Mouse (Mus musculus): ENCODE data around the gene Casz1. TPM values are rescaled to one million over a fixed set of nuclear protein-coding genes. Genes with fewer than 3 reads are reported as not detected.

The Casz1 gene
- polyA plus RNA-seq, 1 experiment from 2014 or later = 4.9 TPM

GRCm38 (mm10) chr4:148820171-148820570 lies 15.9 kb downstream of the Casz1 start:
- H3K4me3 ChIP-seq (ENCODE audit: low read depth, low read length) = no peak overlapping the region
- peaks cover 5% of the 10 kb centered on the region; the same call in 1 of the 2 replicates for H3K27me3 ChIP-seq (ENCODE audit: control insufficient read depth, insufficient read depth, low read length)
- WGBS = 68% methylated on average over 13 of the region's 13 CpGs
- no peaks in the 10 kb centered on the region for H3K36me3 ChIP-seq (ENCODE audit: control insufficient read depth, insufficient read depth, low read length)
- DNase-seq (ENCODE audit: low spot score) (no peak), ATAC-seq (ENCODE audit: insufficient read depth, low FRiP score, low TSS enrichment) (no peak)
- H3K27ac ChIP-seq (ENCODE audit: low read depth, low read length) = no peak overlapping the region
- no peak overlapping the region for H3K4me2 ChIP-seq (ENCODE audit: low read depth)
- no peaks in the 10 kb centered on the region for H3K9me3 ChIP-seq (ENCODE audit: control insufficient read depth, low read length)
- H3K9ac ChIP-seq (ENCODE audit: low read length) = no peak overlapping the region
- H3K4me1 ChIP-seq (ENCODE audit: control insufficient read depth, insufficient read depth, low read length) = peaks cover 11% of the 10 kb centered on the region

- ATAC-seq (ENCODE audit: insufficient read depth, low FRiP score, low TSS enrichment) = no peak
- WGBS = 81% methylated on average over 8 of the region's 8 CpGs
Observed at GRCm38 (mm10) chr4:148823281-148823680, 19.1 kb downstream of the Casz1 start.

GRCm38 (mm10) chr4:148830350-148830749 lies 26.1 kb downstream of the Casz1 start:
- Histone ChIP-seq H3K27ac (ENCODE audit: low read depth, low read length) (no peak overlapping the region), H3K9ac (ENCODE audit: low read length) (no peak overlapping the region), H3K4me2 (ENCODE audit: low read depth) (no peak overlapping the region), H3K4me3 (ENCODE audit: low read depth, low read length) (no peak overlapping the region), H3K9me3 (ENCODE audit: control insufficient read depth, low read length) (no peaks in the 10 kb centered on the region), H3K27me3 (ENCODE audit: control insufficient read depth, insufficient read depth, low read length) (no peaks in the 10 kb centered on the region), H3K4me1 (ENCODE audit: control insufficient read depth, insufficient read depth, low read length) (peaks cover 3% of the 10 kb centered on the region; the same call in 1 of the 2 replicates), H3K36me3 (ENCODE audit: control insufficient read depth, insufficient read depth, low read length) (no peaks in the 10 kb centered on the region)
- 49% methylated on average over 7 of the region's 7 CpGs for WGBS
- no peak for DNase-seq (ENCODE audit: low spot score)
- peak; percentile 81 for ATAC-seq (ENCODE audit: insufficient read depth, low FRiP score, low TSS enrichment)

More at GRCm38 (mm10) chr4:148823281-148823680, 19.1 kb downstream of the Casz1 start:
- H3K27ac ChIP-seq (ENCODE audit: low read depth, low read length) = no peak overlapping the region
- no peaks in the 10 kb centered on the region for H3K9me3 ChIP-seq (ENCODE audit: control insufficient read depth, low read length)
- no peak overlapping the region for H3K4me3 ChIP-seq (ENCODE audit: low read depth, low read length)
- H3K27me3 ChIP-seq (ENCODE audit: control insufficient read depth, insufficient read depth, low read length) = no peaks in the 10 kb centered on the region
- H3K4me1 ChIP-seq (ENCODE audit: control insufficient read depth, insufficient read depth, low read length) = peaks cover 5% of the 10 kb centered on the region; the same call in 1 of the 2 replicates
- no peak for DNase-seq (ENCODE audit: low spot score)
- H3K36me3 ChIP-seq (ENCODE audit: control insufficient read depth, insufficient read depth, low read length) = no peaks in the 10 kb centered on the region
- H3K4me2 ChIP-seq (ENCODE audit: low read depth) = no peak overlapping the region
- no peak overlapping the region for H3K9ac ChIP-seq (ENCODE audit: low read length)

- Histone ChIP-seq H3K9me3 (ENCODE audit: control insufficient read depth, low read length) (no peaks in the 10 kb centered on the region), H3K27me3 (ENCODE audit: control insufficient read depth, insufficient read depth, low read length) (no peaks in the 10 kb centered on the region)
- no peak for ATAC-seq (ENCODE audit: insufficient read depth, low FRiP score, low TSS enrichment)
Observed at GRCm38 (mm10) chr4:148833245-148833990, 29.2 kb downstream of the Casz1 start.

GRCm38 (mm10) chr4:148836391-148836790 lies 32.2 kb downstream of the Casz1 start:
- 42% methylated on average over 6 of the region's 6 CpGs for WGBS
- H3K27me3 ChIP-seq (ENCODE audit: control insufficient read depth, insufficient read depth, low read length) = no peaks in the 10 kb centered on the region
- H3K9ac ChIP-seq (ENCODE audit: low read length) = no peak overlapping the region
- H3K36me3 ChIP-seq (ENCODE audit: control insufficient read depth, insufficient read depth, low read length) = no peaks in the 10 kb centered on the region
- no peak for DNase-seq (ENCODE audit: low spot score)
- no peaks in the 10 kb centered on the region for H3K9me3 ChIP-seq (ENCODE audit: control insufficient read depth, low read length)
- no peak overlapping the region for H3K27ac ChIP-seq (ENCODE audit: low read depth, low read length)
- H3K4me1 ChIP-seq (ENCODE audit: control insufficient read depth, insufficient read depth, low read length) = peaks cover 5% of the 10 kb centered on the region
- H3K4me2 ChIP-seq (ENCODE audit: low read depth) = no peak overlapping the region
- ATAC-seq (ENCODE audit: insufficient read depth, low FRiP score, low TSS enrichment) = no peak
- no peak overlapping the region for H3K4me3 ChIP-seq (ENCODE audit: low read depth, low read length)

More at GRCm38 (mm10) chr4:148833245-148833990, 29.2 kb downstream of the Casz1 start:
- no peak for DNase-seq (ENCODE audit: low spot score)
- H3K4me3 ChIP-seq (ENCODE audit: low read depth, low read length) = no peak overlapping the region
- no peak overlapping the region for H3K4me2 ChIP-seq (ENCODE audit: low read depth)
- no peak overlapping the region for H3K9ac ChIP-seq (ENCODE audit: low read length)
- no peaks in the 10 kb centered on the region for H3K36me3 ChIP-seq (ENCODE audit: control insufficient read depth, insufficient read depth, low read length)
- peaks cover 5% of the 10 kb centered on the region for H3K4me1 ChIP-seq (ENCODE audit: control insufficient read depth, insufficient read depth, low read length)
- H3K27ac ChIP-seq (ENCODE audit: low read depth, low read length) = no peak overlapping the region
- WGBS = 82% methylated on average over 21 of the region's 21 CpGs

GRCm38 (mm10) chr4:148837046-148837445 lies 32.8 kb downstream of the Casz1 start:
- DNase-seq (ENCODE audit: low spot score) = no peak
- H3K27ac ChIP-seq (ENCODE audit: low read depth, low read length) = no peak overlapping the region

GRCm38 (mm10) chr4:148837644-148838043 lies 33.4 kb downstream of the Casz1 start:
- H3K4me3 ChIP-seq (ENCODE audit: low read depth, low read length) = no peak overlapping the region
- no peak overlapping the region for H3K9ac ChIP-seq (ENCODE audit: low read length)
- peaks cover 5% of the 10 kb centered on the region for H3K4me1 ChIP-seq (ENCODE audit: control insufficient read depth, insufficient read depth, low read length)
- ATAC-seq (ENCODE audit: insufficient read depth, low FRiP score, low TSS enrichment) (no peak), DNase-seq (ENCODE audit: low spot score) (no peak)
- no peak overlapping the region for H3K4me2 ChIP-seq (ENCODE audit: low read depth)
- WGBS = 80% methylated on average over 6 of the region's 6 CpGs
- no peak overlapping the region for H3K27ac ChIP-seq (ENCODE audit: low read depth, low read length)
- H3K9me3 ChIP-seq (ENCODE audit: control insufficient read depth, low read length) = no peaks in the 10 kb centered on the region
- no peaks in the 10 kb centered on the region for H3K27me3 ChIP-seq (ENCODE audit: control insufficient read depth, insufficient read depth, low read length)
- no peaks in the 10 kb centered on the region for H3K36me3 ChIP-seq (ENCODE audit: control insufficient read depth, insufficient read depth, low read length)

More at GRCm38 (mm10) chr4:148837046-148837445, 32.8 kb downstream of the Casz1 start:
- no peak for ATAC-seq (ENCODE audit: insufficient read depth, low FRiP score, low TSS enrichment)
- Histone ChIP-seq H3K4me3 (ENCODE audit: low read depth, low read length) (no peak overlapping the region), H3K9me3 (ENCODE audit: control insufficient read depth, low read length) (no peaks in the 10 kb centered on the region), H3K9ac (ENCODE audit: low read length) (no peak overlapping the region), H3K4me1 (ENCODE audit: control insufficient read depth, insufficient read depth, low read length) (peaks cover 5% of the 10 kb centered on the region), H3K27me3 (ENCODE audit: control insufficient read depth, insufficient read depth, low read length) (no peaks in the 10 kb centered on the region), H3K4me2 (ENCODE audit: low read depth) (no peak overlapping the region), H3K36me3 (ENCODE audit: control insufficient read depth, insufficient read depth, low read length) (no peaks in the 10 kb centered on the region)
- 54% methylated on average over 9 of the region's 9 CpGs for WGBS

GRCm38 (mm10) chr4:148842302-148842701 lies 38.1 kb downstream of the Casz1 start:
- no peak overlapping the region for H3K27ac ChIP-seq (ENCODE audit: low read depth, low read length)
- ATAC-seq (ENCODE audit: insufficient read depth, low FRiP score, low TSS enrichment) (no peak), DNase-seq (ENCODE audit: low spot score) (no peak)
- H3K27me3 ChIP-seq (ENCODE audit: control insufficient read depth, insufficient read depth, low read length) = no peaks in the 10 kb centered on the region
- no peak overlapping the region for H3K9ac ChIP-seq (ENCODE audit: low read length)
- peaks cover under 1% of the 10 kb centered on the region; the same call in 1 of the 2 replicates for H3K4me1 ChIP-seq (ENCODE audit: control insufficient read depth, insufficient read depth, low read length)
- H3K36me3 ChIP-seq (ENCODE audit: control insufficient read depth, insufficient read depth, low read length) = no peaks in the 10 kb centered on the region
- no peak overlapping the region for H3K4me3 ChIP-seq (ENCODE audit: low read depth, low read length)
- H3K9me3 ChIP-seq (ENCODE audit: control insufficient read depth, low read length) = no peaks in the 10 kb centered on the region
- WGBS = 71% methylated on average over 6 of the region's 6 CpGs
- H3K4me2 ChIP-seq (ENCODE audit: low read depth) = no peak overlapping the region

- Histone ChIP-seq H3K4me1 (ENCODE audit: control insufficient read depth, insufficient read depth, low read length) (no peaks in the 10 kb centered on the region), H3K36me3 (ENCODE audit: control insufficient read depth, insufficient read depth, low read length) (no peaks in the 10 kb centered on the region), H3K4me2 (ENCODE audit: low read depth) (no peak overlapping the region), H3K4me3 (ENCODE audit: low read depth, low read length) (no peak overlapping the region), H3K27ac (ENCODE audit: low read depth, low read length) (no peak overlapping the region), H3K9me3 (ENCODE audit: control insufficient read depth, low read length) (no peaks in the 10 kb centered on the region), H3K9ac (ENCODE audit: low read length) (no peak overlapping the region), H3K27me3 (ENCODE audit: control insufficient read depth, insufficient read depth, low read length) (0 out of 2 replicates have a peak, but pooled peaks cover 3% of the 10 kb centered on the region)
- DNase-seq (ENCODE audit: low spot score) = no peak
- 53% methylated on average over 7 of the region's 7 CpGs for WGBS
- ATAC-seq (ENCODE audit: insufficient read depth, low FRiP score, low TSS enrichment) = no peak
Observed at GRCm38 (mm10) chr4:148844921-148845320, 40.7 kb downstream of the Casz1 start.
